Mouse (Mus musculus): ENCODE data around the gene Eci3. TPM values are rescaled to one million over a fixed set of nuclear protein-coding genes. Genes with fewer than 3 reads are reported as not detected.
"Not testable (repeated sequence)": the region's sequence is repeated elsewhere in the genome, so short reads cannot be mapped to it uniquely, and the experiment has no call there.

Eci3 gene
- total and polyA plus RNA-seq, 2 experiments from 2014 or later: 0.39 TPM; not detected in 1

GRCm38 (mm10) chr13:34991581-34992273 is 28.1 kb upstream of the Eci3 start:
- TF ChIP-seq CTCF (IDR thresholded peaks at IDR 0.05): no peak
- H3K27ac ChIP-seq (ENCODE audit: low read depth, low read length): no peak overlapping the region
- no peak overlapping the region for H3K4me3 ChIP-seq (ENCODE audit: low read depth, low read length)
- peaks cover 15% of the 10 kb centered on the region for H3K36me3 ChIP-seq (ENCODE audit: insufficient read depth, low read length)
- no peak overlapping the region for H3K4me2 ChIP-seq (ENCODE audit: low read depth, low read length, poor library complexity, severe bottlenecking)
- no peaks in the 10 kb centered on the region for H3K9me3 ChIP-seq (ENCODE audit: low read length)
- no peak for DNase-seq (ENCODE audit: low spot score)
- no peak for ATAC-seq (ENCODE audit: low FRiP score)
- H3K9ac ChIP-seq (replicated peaks; ENCODE audit: low read length, poor library complexity, severe bottlenecking): no peak overlapping the region
- no peaks in the 10 kb centered on the region for H3K27me3 ChIP-seq (ENCODE audit: insufficient read depth, low read length)
- WGBS: 70% methylated on average over 4 of the region's 4 CpGs
- 0 out of 2 replicates have a peak, but pooled peaks cover 4% of the 10 kb centered on the region for H3K4me1 ChIP-seq (ENCODE audit: insufficient read depth, low read length)

DNA sequence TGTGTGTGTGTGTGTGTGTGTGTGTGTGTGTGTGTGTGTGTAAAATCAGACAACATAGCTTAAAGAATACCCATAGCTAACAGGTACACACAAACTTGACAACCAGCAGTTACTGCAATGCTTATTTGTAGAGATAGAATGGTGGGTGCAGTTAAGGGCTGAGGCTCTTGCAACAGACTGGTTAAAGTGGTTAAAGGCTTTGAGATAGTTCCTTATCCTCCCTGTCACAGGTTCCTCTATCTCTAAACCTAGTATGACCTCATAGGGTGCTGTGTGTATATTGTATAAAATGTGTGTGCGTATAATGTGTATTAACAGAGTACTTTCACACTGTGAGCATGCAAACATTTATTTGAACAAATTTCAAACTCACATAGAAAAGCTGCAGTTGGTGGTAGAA is 19.9 kb upstream of the Eci3 start:
- not testable (repeated sequence) for H3K9ac ChIP-seq (replicated peaks; ENCODE audit: low read length, poor library complexity, severe bottlenecking); H3K9me3 ChIP-seq (ENCODE audit: low read length); H3K4me2 ChIP-seq (ENCODE audit: low read depth, low read length, poor library complexity, severe bottlenecking); H3K4me1 ChIP-seq (ENCODE audit: insufficient read depth, low read length); ATAC-seq (ENCODE audit: low FRiP score); H3K27ac ChIP-seq (ENCODE audit: low read depth, low read length); H3K27me3 ChIP-seq (ENCODE audit: insufficient read depth, low read length); H3K4me3 ChIP-seq (ENCODE audit: low read depth, low read length); DNase-seq (ENCODE audit: low spot score)
- 97% methylated on average over 1 of the region's 1 CpGs for WGBS
- H3K36me3 ChIP-seq (ENCODE audit: insufficient read depth, low read length): peaks cover 23% of the 10 kb centered on the region

GRCm38 (mm10) chr13:34978635-34979034 is 15.0 kb upstream of the Eci3 start:
- not testable (repeated sequence) for H3K27me3 ChIP-seq (ENCODE audit: insufficient read depth, low read length); H3K9ac ChIP-seq (replicated peaks; ENCODE audit: low read length, poor library complexity, severe bottlenecking); H3K4me3 ChIP-seq (ENCODE audit: low read depth, low read length); ATAC-seq (ENCODE audit: low FRiP score); H3K4me1 ChIP-seq (ENCODE audit: insufficient read depth, low read length); H3K9me3 ChIP-seq (ENCODE audit: low read length); DNase-seq (ENCODE audit: low spot score); H3K4me2 ChIP-seq (ENCODE audit: low read depth, low read length, poor library complexity, severe bottlenecking); H3K27ac ChIP-seq (ENCODE audit: low read depth, low read length)
- WGBS: 75% methylated on average over 5 of the region's 5 CpGs
- peaks cover 18% of the 10 kb centered on the region for H3K36me3 ChIP-seq (ENCODE audit: insufficient read depth, low read length)

DNA sequence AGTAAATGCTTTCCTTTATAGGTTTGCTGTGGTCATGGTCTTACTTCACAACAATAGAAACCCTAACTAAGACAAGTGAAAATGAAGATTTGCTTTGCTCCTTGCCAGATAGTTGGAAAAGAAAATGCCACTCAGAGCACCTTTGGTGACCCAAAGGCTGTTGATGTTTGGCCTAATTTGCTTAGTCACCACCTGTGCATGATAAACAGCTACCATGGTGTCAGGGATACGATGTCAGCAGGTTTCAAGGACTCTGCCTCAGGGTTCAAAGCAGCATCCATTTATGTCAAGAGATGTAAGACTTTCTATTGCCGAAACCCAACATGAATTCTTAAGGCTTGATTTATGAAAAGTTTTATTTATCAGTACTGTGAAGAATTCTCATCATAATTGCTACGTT is 13.8 kb upstream of the Eci3 start:
- no peak overlapping the region for H3K4me3 ChIP-seq (ENCODE audit: low read depth, low read length)
- DNase-seq (ENCODE audit: low spot score) (no peak), ATAC-seq (ENCODE audit: low FRiP score) (no peak)
- WGBS: 96% methylated on average over 3 of the region's 3 CpGs
- H3K9me3 ChIP-seq (ENCODE audit: low read length): no peaks in the 10 kb centered on the region
- peaks cover 18% of the 10 kb centered on the region for H3K36me3 ChIP-seq (ENCODE audit: insufficient read depth, low read length)
- no peak overlapping the region for H3K9ac ChIP-seq (replicated peaks; ENCODE audit: low read length, poor library complexity, severe bottlenecking)
- no peaks in the 10 kb centered on the region for H3K4me1 ChIP-seq (ENCODE audit: insufficient read depth, low read length)
- TF ChIP-seq CTCF (IDR thresholded peaks at IDR 0.05): no peak
- H3K27ac ChIP-seq (ENCODE audit: low read depth, low read length): no peak overlapping the region
- no peaks in the 10 kb centered on the region for H3K27me3 ChIP-seq (ENCODE audit: insufficient read depth, low read length)
- H3K4me2 ChIP-seq (ENCODE audit: low read depth, low read length, poor library complexity, severe bottlenecking): no peak overlapping the region

- TF ChIP-seq CTCF (IDR thresholded peaks at IDR 0.05): no peak
- no peak overlapping the region for H3K9ac ChIP-seq (replicated peaks; ENCODE audit: low read length, poor library complexity, severe bottlenecking)
- no peaks in the 10 kb centered on the region for H3K9me3 ChIP-seq (ENCODE audit: low read length)
- H3K4me3 ChIP-seq (ENCODE audit: low read depth, low read length): no peak overlapping the region
- no peaks in the 10 kb centered on the region for H3K27me3 ChIP-seq (ENCODE audit: insufficient read depth, low read length)
- peaks cover 18% of the 10 kb centered on the region for H3K36me3 ChIP-seq (ENCODE audit: insufficient read depth, low read length)
- ATAC-seq (ENCODE audit: low FRiP score): no peak
- H3K27ac ChIP-seq (ENCODE audit: low read depth, low read length): no peak overlapping the region
- WGBS: 96% methylated on average over 4 of the region's 4 CpGs
- H3K4me1 ChIP-seq (ENCODE audit: insufficient read depth, low read length): no peaks in the 10 kb centered on the region
- no peak overlapping the region for H3K4me2 ChIP-seq (ENCODE audit: low read depth, low read length, poor library complexity, severe bottlenecking)
- no peak for DNase-seq (ENCODE audit: low spot score)
Observed at GRCm38 (mm10) chr13:34976116-34976515, 12.5 kb upstream of the Eci3 start.

DNA sequence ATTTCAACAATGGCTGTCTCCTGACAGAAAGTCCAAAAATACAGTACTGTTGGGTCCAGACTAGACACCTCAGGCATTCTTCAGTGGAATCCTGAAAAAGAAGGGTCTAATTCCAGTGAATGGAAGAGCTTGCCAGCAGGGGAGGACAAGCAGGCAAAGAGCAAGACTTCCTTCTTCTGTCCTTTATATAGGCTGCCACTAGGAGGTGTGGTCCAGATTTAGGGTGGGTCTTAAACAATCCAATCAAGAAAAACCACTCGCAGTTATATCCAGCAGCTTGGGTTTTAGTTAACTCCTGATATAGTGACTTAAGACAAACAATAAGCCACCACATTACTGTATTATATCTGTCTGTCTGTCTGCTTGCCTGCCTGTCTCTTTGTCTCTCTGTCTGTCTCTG is 10.2 kb upstream of the Eci3 start:
- Histone ChIP-seq H3K36me3 (ENCODE audit: insufficient read depth, low read length) (peaks cover 12% of the 10 kb centered on the region), H3K4me2 (ENCODE audit: low read depth, low read length, poor library complexity, severe bottlenecking) (no peak overlapping the region), H3K4me1 (ENCODE audit: insufficient read depth, low read length) (no peaks in the 10 kb centered on the region), H3K27me3 (ENCODE audit: insufficient read depth, low read length) (no peaks in the 10 kb centered on the region), H3K27ac (ENCODE audit: low read depth, low read length) (no peak overlapping the region), H3K9me3 (ENCODE audit: low read length) (no peaks in the 10 kb centered on the region), H3K4me3 (ENCODE audit: low read depth, low read length) (no peak overlapping the region), H3K9ac (replicated peaks; ENCODE audit: low read length, poor library complexity, severe bottlenecking) (no peak overlapping the region)
- no peak for DNase-seq (ENCODE audit: low spot score)
- no peak for ATAC-seq (ENCODE audit: low FRiP score)
- WGBS: 38% methylated on average over 1 of the region's 1 CpGs
- TF ChIP-seq CTCF (IDR thresholded peaks at IDR 0.05): no peak; the same call in 1 of the 2 replicates
